Mouse (Mus musculus): ENCODE measurements around the gene Rexo2.

- TF ChIP-seq POLR2A (IDR thresholded peaks at IDR 0.05; ENCODE audit: control insufficient read depth, extremely low read depth, insufficient read depth, low read length, poor library complexity) (no peak), CTCF (IDR thresholded peaks at IDR 0.05; ENCODE audit: borderline replicate concordance, control insufficient read depth, extremely low read depth, insufficient read depth, low read length, poor library complexity) (no peak)
These were observed 7.9 kb downstream of the Rexo2 start for GRCm38 (mm10) chr9:48472441-48473025.

Data from thymus, adult 2 months (tissue).